In the genomic region with DNA sequence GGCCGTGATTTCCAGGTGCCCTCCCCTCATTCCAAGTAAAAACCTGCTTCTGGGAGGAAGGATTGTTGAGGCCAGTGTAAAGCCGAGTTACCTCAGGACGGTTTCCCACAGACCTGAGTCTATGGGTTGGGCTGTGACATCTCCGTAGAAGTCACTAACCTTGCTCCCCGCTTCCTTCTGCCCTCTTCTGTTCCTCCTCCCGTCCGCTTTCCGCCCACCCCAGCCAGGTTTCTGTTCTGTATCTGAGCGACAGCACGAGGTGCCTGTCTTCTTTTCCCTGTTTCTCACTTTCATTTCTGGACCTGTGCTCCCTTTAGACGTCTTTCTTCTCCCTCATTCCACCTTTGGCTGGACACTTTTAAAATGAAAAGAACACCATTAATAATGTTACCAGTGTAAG, we compare ENCODE assay signal across 14 mouse cellular contexts.
"Had no signal": no experiment of that assay in that cellular context is flagged by ENCODE, and none has a peak within 500 bp of the region (broad histone marks: within the 10 kb centered on the region; RNA-seq: fewer than 3 reads in every experiment).

No protein-coding gene starts in this region.

- H3K27me3 ChIP-seq: megakaryocyte, embryonic 14.5 days; midbrain, embryonic 13.5 days; midbrain, embryonic 15.5 days; neural tube, embryonic 12.5 days; stomach, embryonic 15.5 days had no signal

- H3K27ac ChIP-seq: midbrain, embryonic 13.5 days; midbrain, embryonic 15.5 days; neural tube, embryonic 12.5 days; stomach, embryonic 15.5 days; stomach, postnatal 0 days had no signal

- H3K4me1 ChIP-seq: midbrain, embryonic 13.5 days; midbrain, embryonic 15.5 days; neural tube, embryonic 12.5 days; stomach, embryonic 15.5 days had no signal

- DNase-seq: lung, adult 18-20 months; lung, embryonic 14.5 days; lung, postnatal 10 days; lung, postnatal 4 days; right cerebral cortex, postnatal 14 days; thymus, adult 2 months; thymus, postnatal 25 days; thymus, postnatal 4 days had no signal

- ATAC-seq: midbrain, embryonic 13.5 days; midbrain, embryonic 15.5 days had no signal

- H3K4me3 ChIP-seq: megakaryocyte, embryonic 14.5 days; midbrain, embryonic 13.5 days; midbrain, embryonic 15.5 days; neural tube, embryonic 12.5 days; stomach, embryonic 15.5 days had no signal
